In genomic region chr14:75964000-75964399, GRCm38 (mm10) we compare ENCODE assay signal across 15 mouse cellular contexts. TPM values are rescaled to one million over a fixed set of nuclear protein-coding genes. Genes with fewer than 3 reads are reported as not detected.
DNase-seq lines count a peak whose midpoint lies in the region; ATAC-seq lines count a peak whose summit lies in the region.
"Had no signal": no experiment of that assay in that cellular context is flagged by ENCODE, and none has a peak within 500 bp of the region (broad histone marks: within the 10 kb centered on the region; RNA-seq: fewer than 3 reads in every experiment).

No protein-coding gene starts in this region.

- peaks cover 25% of the 10 kb centered on the region for H3K4me1 ChIP-seq in hindbrain, embryonic 15.5 days (replicated peaks)
- no peaks in the 10 kb centered on the region for H3K4me1 ChIP-seq in hindbrain, embryonic 11.5 days (replicated peaks; ENCODE audit: control insufficient read depth, insufficient read depth, low read length)
- peaks cover 37% of the 10 kb centered on the region for H3K4me1 ChIP-seq in neural tube, embryonic 13.5 days (replicated peaks)
- H3K4me1 ChIP-seq in hindbrain, embryonic 16.5 days (ENCODE audit: control insufficient read depth, insufficient read depth, low read depth, low read length): peaks cover 3% of the 10 kb centered on the region; the same call in 1 of the 2 replicates
- H3K4me1 ChIP-seq: liver, embryonic 13.5 days had no signal

- peak overlapping the region; percentile 36 for H3K4me3 ChIP-seq in hindbrain, embryonic 15.5 days
- H3K4me3 ChIP-seq in hindbrain, embryonic 11.5 days (ENCODE audit: low read depth, low read length): no peak overlapping the region
- H3K4me3 ChIP-seq in neural tube, embryonic 13.5 days: peak overlapping the region; percentile 32
- H3K4me3 ChIP-seq in hindbrain, embryonic 16.5 days (ENCODE audit: low read length): peak overlapping the region; percentile 23
- H3K4me3 ChIP-seq: heart, embryonic 12.5 days; liver, embryonic 13.5 days had no signal

- H3K27me3 ChIP-seq in hindbrain, embryonic 15.5 days: no peaks in the 10 kb centered on the region
- no peaks in the 10 kb centered on the region for H3K27me3 ChIP-seq in hindbrain, embryonic 11.5 days (ENCODE audit: control insufficient read depth, insufficient read depth, low read length)
- no peaks in the 10 kb centered on the region for H3K27me3 ChIP-seq in neural tube, embryonic 13.5 days
- no peaks in the 10 kb centered on the region for H3K27me3 ChIP-seq in hindbrain, embryonic 16.5 days (replicated peaks; ENCODE audit: control insufficient read depth, insufficient read depth, low read length)
- H3K27me3 ChIP-seq: heart, embryonic 12.5 days; liver, embryonic 13.5 days had no signal

- peak overlapping the region; percentile 51 for H3K4me2 ChIP-seq in hindbrain, embryonic 15.5 days
- H3K4me2 ChIP-seq in hindbrain, embryonic 11.5 days (replicated peaks; ENCODE audit: low read depth, low read length): no peak overlapping the region
- H3K4me2 ChIP-seq in neural tube, embryonic 13.5 days: peak overlapping the region; percentile 40
- peak overlapping the region; percentile 47 for H3K4me2 ChIP-seq in hindbrain, embryonic 16.5 days (ENCODE audit: low read length)
- H3K4me2 ChIP-seq: heart, embryonic 12.5 days; liver, embryonic 13.5 days had no signal

- H3K36me3 ChIP-seq in hindbrain, embryonic 15.5 days: no peaks in the 10 kb centered on the region
- no peaks in the 10 kb centered on the region for H3K36me3 ChIP-seq in hindbrain, embryonic 11.5 days (ENCODE audit: control insufficient read depth, insufficient read depth, low read length)
- H3K36me3 ChIP-seq in neural tube, embryonic 13.5 days: no peaks in the 10 kb centered on the region
- H3K36me3 ChIP-seq in hindbrain, embryonic 16.5 days (ENCODE audit: control insufficient read depth, insufficient read depth, low read length): no peaks in the 10 kb centered on the region
- H3K36me3 ChIP-seq: heart, embryonic 12.5 days; liver, embryonic 13.5 days had no signal

- DNase-seq in hindbrain, embryonic 11.5 days (ENCODE audit: low spot score): no peak
- DNase-seq in neural tube, embryonic 10.5 days (ENCODE audit: extremely low spot score, low spot score): no peak
- DNase-seq in thymus, postnatal 25 days: no peak
- no peak for DNase-seq in right cerebral cortex, postnatal 25 days
- DNase-seq: cerebellum, adult 18-20 months; gastrocnemius, postnatal 14 days; heart, postnatal 36 days; liver, embryonic 13.5 days; lung, postnatal 4 days had no signal

- H3K9ac ChIP-seq in hindbrain, embryonic 15.5 days: no peak overlapping the region
- no peak overlapping the region for H3K9ac ChIP-seq in hindbrain, embryonic 11.5 days (ENCODE audit: low read depth, low read length)
- peak overlapping the region; percentile 27; the same call in 1 of the 2 replicates for H3K9ac ChIP-seq in neural tube, embryonic 13.5 days
- no peak overlapping the region for H3K9ac ChIP-seq in hindbrain, embryonic 16.5 days (ENCODE audit: low read depth, low read length)
- H3K9ac ChIP-seq: heart, embryonic 12.5 days; liver, embryonic 13.5 days had no signal

- no peak for ATAC-seq in hindbrain, embryonic 15.5 days (ENCODE audit: low FRiP score, low read depth)
- ATAC-seq in hindbrain, embryonic 11.5 days (ENCODE audit: low FRiP score): no peak
- peak; percentile 32; the same call in 1 of the 2 replicates for ATAC-seq in neural tube, embryonic 13.5 days (ENCODE audit: low read depth)
- ATAC-seq in hindbrain, embryonic 16.5 days: no peak
- ATAC-seq: intestine, postnatal 0 days had no signal

- no peak overlapping the region; the same call in 1 of the 2 replicates for H3K27ac ChIP-seq in hindbrain, embryonic 15.5 days (replicated peaks)
- no peak overlapping the region for H3K27ac ChIP-seq in hindbrain, embryonic 11.5 days (ENCODE audit: low read depth, low read length)
- 0 out of 2 replicates have a peak overlapping the region, but pooled peaks have one; percentile 52 for H3K27ac ChIP-seq in neural tube, embryonic 13.5 days (replicated peaks)
- H3K27ac ChIP-seq in hindbrain, embryonic 16.5 days (ENCODE audit: low read depth, low read length): no peak overlapping the region
- H3K27ac ChIP-seq: kidney, postnatal 0 days; liver, embryonic 13.5 days had no signal

- H3K9me3 ChIP-seq in hindbrain, embryonic 15.5 days: no peaks in the 10 kb centered on the region
- H3K9me3 ChIP-seq in hindbrain, embryonic 11.5 days (ENCODE audit: control insufficient read depth, low read length): no peaks in the 10 kb centered on the region
- H3K9me3 ChIP-seq in neural tube, embryonic 13.5 days: no peaks in the 10 kb centered on the region
- H3K9me3 ChIP-seq in hindbrain, embryonic 16.5 days (ENCODE audit: control insufficient read depth, low read length): no peaks in the 10 kb centered on the region
- H3K9me3 ChIP-seq: heart, embryonic 12.5 days; liver, embryonic 13.5 days had no signal

- WGBS in hindbrain, embryonic 15.5 days: 47% methylated on average over 5 of the region's 5 CpGs
- 78% methylated on average over 5 of the region's 5 CpGs for WGBS in hindbrain, embryonic 11.5 days
- WGBS in neural tube, embryonic 13.5 days: 33% methylated on average over 5 of the region's 5 CpGs
- WGBS in hindbrain, embryonic 16.5 days: 48% methylated on average over 5 of the region's 5 CpGs

RNA-seq across cellular contexts. Expression of gene Kctd4, which starts 9.2 kb away (rescaled TPM):
- polyA plus RNA-seq in hindbrain, embryonic 15.5 days (2015; fragmentation: Nextera tagmentation; extraction: Ambion mirVana): 5.8 and 6.4 TPM in 2 replicates
- 0.61 and 1.4 TPM in 2 replicates for polyA plus RNA-seq in hindbrain, embryonic 11.5 days (2014; fragmentation: Nextera tagmentation; extraction: Ambion mirVana)
- 6.5 and 7.0 TPM in 2 replicates for polyA plus RNA-seq in neural tube, embryonic 13.5 days (2015; fragmentation: Nextera tagmentation; extraction: Ambion mirVana)
- 6.2 and 6.7 TPM in 2 replicates for polyA plus RNA-seq in hindbrain, embryonic 16.5 days (2015; fragmentation: Nextera tagmentation; extraction: Ambion mirVana)

RNA-seq across cellular contexts. Expression of gene Gtf2f2, which starts 46.7 kb away (rescaled TPM):
- polyA plus RNA-seq in hindbrain, embryonic 15.5 days (2015; fragmentation: Nextera tagmentation; extraction: Ambion mirVana): 34.6 and 35.4 TPM in 2 replicates
- polyA plus RNA-seq in hindbrain, embryonic 11.5 days (2014; fragmentation: Nextera tagmentation; extraction: Ambion mirVana): 52.1 and 59.0 TPM in 2 replicates
- polyA plus RNA-seq in neural tube, embryonic 13.5 days (2015; fragmentation: Nextera tagmentation; extraction: Ambion mirVana): 40.1 and 43.1 TPM in 2 replicates
- polyA plus RNA-seq in hindbrain, embryonic 16.5 days (2015; fragmentation: Nextera tagmentation; extraction: Ambion mirVana): 33.2 and 34.1 TPM in 2 replicates
